Mouse (Mus musculus): ENCODE results near the gene Timp2. TPM values are rescaled to one million over a fixed set of nuclear protein-coding genes. Genes with fewer than 3 reads are reported as not detected.

Gene Timp2
- polyA plus RNA-seq, 1 experiment from 2014 or later = 30.9 TPM

- peaks cover 3% of the 10 kb centered on the region; the same call in 1 of the 2 replicates for H3K4me1 ChIP-seq (ENCODE audit: control insufficient read depth, insufficient read depth, low read length)
- no peak overlapping the region for H3K9ac ChIP-seq (ENCODE audit: low read depth, low read length)
- H3K27me3 ChIP-seq (replicated peaks; ENCODE audit: control insufficient read depth, insufficient read depth, low read length) = no peaks in the 10 kb centered on the region
- WGBS = 81% methylated on average over 11 of the region's 11 CpGs
- H3K4me2 ChIP-seq (ENCODE audit: low read depth, low read length) = no peak overlapping the region
- ATAC-seq = no peak
- H3K9me3 ChIP-seq (ENCODE audit: control insufficient read depth, low read length) = no peaks in the 10 kb centered on the region
- no peaks in the 10 kb centered on the region for H3K36me3 ChIP-seq (ENCODE audit: control insufficient read depth, insufficient read depth, low read length)
- no peak overlapping the region for H3K4me3 ChIP-seq (ENCODE audit: low read length)
- no peak overlapping the region for H3K27ac ChIP-seq (ENCODE audit: low read length)
Measured at GRCm38 (mm10) chr11:118332376-118332775, 23.2 kb downstream of the Timp2 start.

- Histone ChIP-seq H3K27ac (ENCODE audit: low read length) (no peak overlapping the region), H3K4me3 (ENCODE audit: low read length) (no peak overlapping the region), H3K27me3 (replicated peaks; ENCODE audit: control insufficient read depth, insufficient read depth, low read length) (no peaks in the 10 kb centered on the region), H3K9me3 (ENCODE audit: control insufficient read depth, low read length) (no peaks in the 10 kb centered on the region), H3K4me2 (ENCODE audit: low read depth, low read length) (no peak overlapping the region), H3K4me1 (ENCODE audit: control insufficient read depth, insufficient read depth, low read length) (peaks cover 6% of the 10 kb centered on the region; the same call in 1 of the 2 replicates), H3K9ac (ENCODE audit: low read depth, low read length) (no peak overlapping the region), H3K36me3 (ENCODE audit: control insufficient read depth, insufficient read depth, low read length) (no peaks in the 10 kb centered on the region)
- WGBS = 93% methylated on average over 16 of the region's 16 CpGs
- ATAC-seq = no peak
Measured at GRCm38 (mm10) chr11:118330777-118331176, 24.8 kb downstream of the Timp2 start.

GRCm38 (mm10) chr11:118330361-118330760 lies 25.2 kb downstream of the Timp2 start:
- H3K9ac ChIP-seq (ENCODE audit: low read depth, low read length) = no peak overlapping the region
- 94% methylated on average over 14 of the region's 14 CpGs for WGBS
- ATAC-seq = no peak
- peaks cover 6% of the 10 kb centered on the region; the same call in 1 of the 2 replicates for H3K4me1 ChIP-seq (ENCODE audit: control insufficient read depth, insufficient read depth, low read length)
- H3K4me2 ChIP-seq (ENCODE audit: low read depth, low read length) = no peak overlapping the region
- no peak overlapping the region for H3K4me3 ChIP-seq (ENCODE audit: low read length)
- H3K27ac ChIP-seq (ENCODE audit: low read length) = no peak overlapping the region
- no peaks in the 10 kb centered on the region for H3K27me3 ChIP-seq (replicated peaks; ENCODE audit: control insufficient read depth, insufficient read depth, low read length)
- H3K9me3 ChIP-seq (ENCODE audit: control insufficient read depth, low read length) = no peaks in the 10 kb centered on the region
- no peaks in the 10 kb centered on the region for H3K36me3 ChIP-seq (ENCODE audit: control insufficient read depth, insufficient read depth, low read length)

- H3K36me3 ChIP-seq (ENCODE audit: control insufficient read depth, insufficient read depth, low read length) = no peaks in the 10 kb centered on the region
- ATAC-seq = no peak
- no peak overlapping the region for H3K9ac ChIP-seq (ENCODE audit: low read depth, low read length)
- no peak overlapping the region for H3K27ac ChIP-seq (ENCODE audit: low read length)
- no peaks in the 10 kb centered on the region for H3K27me3 ChIP-seq (replicated peaks; ENCODE audit: control insufficient read depth, insufficient read depth, low read length)
- H3K4me2 ChIP-seq (ENCODE audit: low read depth, low read length) = no peak overlapping the region
- no peaks in the 10 kb centered on the region for H3K9me3 ChIP-seq (ENCODE audit: control insufficient read depth, low read length)
- H3K4me1 ChIP-seq (ENCODE audit: control insufficient read depth, insufficient read depth, low read length) = peaks cover 6% of the 10 kb centered on the region; the same call in 1 of the 2 replicates
- H3K4me3 ChIP-seq (ENCODE audit: low read length) = no peak overlapping the region
- whole genome bisulfite sequencing = 93% methylated on average over 5 of the region's 5 CpGs
Measured at GRCm38 (mm10) chr11:118328947-118329346, 26.6 kb downstream of the Timp2 start.

- Histone ChIP-seq H3K4me1 (ENCODE audit: control insufficient read depth, insufficient read depth, low read length) (peaks cover 6% of the 10 kb centered on the region; the same call in 1 of the 2 replicates), H3K9ac (ENCODE audit: low read depth, low read length) (no peak overlapping the region), H3K4me2 (ENCODE audit: low read depth, low read length) (no peak overlapping the region), H3K27ac (ENCODE audit: low read length) (no peak overlapping the region), H3K27me3 (replicated peaks; ENCODE audit: control insufficient read depth, insufficient read depth, low read length) (no peaks in the 10 kb centered on the region), H3K36me3 (ENCODE audit: control insufficient read depth, insufficient read depth, low read length) (no peaks in the 10 kb centered on the region), H3K9me3 (ENCODE audit: control insufficient read depth, low read length) (no peaks in the 10 kb centered on the region), H3K4me3 (ENCODE audit: low read length) (no peak overlapping the region)
- 94% methylated on average over 6 of the region's 6 CpGs for WGBS
- ATAC-seq = no peak
Measured at GRCm38 (mm10) chr11:118328511-118328910, 27.0 kb downstream of the Timp2 start.

GRCm38 (mm10) chr11:118326991-118327971 lies 28.3 kb downstream of the Timp2 start:
- H3K27ac ChIP-seq (ENCODE audit: low read length) = peak overlapping the region; percentile 57
- H3K4me3 ChIP-seq (ENCODE audit: low read length) = no peak overlapping the region
- peaks cover 6% of the 10 kb centered on the region; the same call in 1 of the 2 replicates for H3K4me1 ChIP-seq (ENCODE audit: control insufficient read depth, insufficient read depth, low read length)
- WGBS = 67% methylated on average over 24 of the region's 24 CpGs
- H3K4me2 ChIP-seq (ENCODE audit: low read depth, low read length) = no peak overlapping the region
- no peaks in the 10 kb centered on the region for H3K27me3 ChIP-seq (replicated peaks; ENCODE audit: control insufficient read depth, insufficient read depth, low read length)
- ATAC-seq = peak; percentile 64
- H3K9me3 ChIP-seq (ENCODE audit: control insufficient read depth, low read length) = no peaks in the 10 kb centered on the region
- no peaks in the 10 kb centered on the region for H3K36me3 ChIP-seq (ENCODE audit: control insufficient read depth, insufficient read depth, low read length)
- H3K9ac ChIP-seq (ENCODE audit: low read depth, low read length) = no peak overlapping the region

GRCm38 (mm10) chr11:118326491-118326890 lies 29.0 kb downstream of the Timp2 start:
- H3K4me1 ChIP-seq (ENCODE audit: control insufficient read depth, insufficient read depth, low read length) = peaks cover 6% of the 10 kb centered on the region; the same call in 1 of the 2 replicates
- no peaks in the 10 kb centered on the region for H3K36me3 ChIP-seq (ENCODE audit: control insufficient read depth, insufficient read depth, low read length)
- no peaks in the 10 kb centered on the region for H3K9me3 ChIP-seq (ENCODE audit: control insufficient read depth, low read length)
- no peak for ATAC-seq
- 88% methylated on average over 4 of the region's 4 CpGs for WGBS
- H3K9ac ChIP-seq (ENCODE audit: low read depth, low read length) = no peak overlapping the region
- H3K4me2 ChIP-seq (ENCODE audit: low read depth, low read length) = no peak overlapping the region
- H3K27ac ChIP-seq (ENCODE audit: low read length) = no peak overlapping the region
- no peaks in the 10 kb centered on the region for H3K27me3 ChIP-seq (replicated peaks; ENCODE audit: control insufficient read depth, insufficient read depth, low read length)
- H3K4me3 ChIP-seq (ENCODE audit: low read length) = no peak overlapping the region

- Histone ChIP-seq H3K27ac (ENCODE audit: low read length) (no peak overlapping the region), H3K36me3 (ENCODE audit: control insufficient read depth, insufficient read depth, low read length) (no peaks in the 10 kb centered on the region), H3K9me3 (ENCODE audit: control insufficient read depth, low read length) (no peaks in the 10 kb centered on the region), H3K4me2 (ENCODE audit: low read depth, low read length) (no peak overlapping the region), H3K4me3 (ENCODE audit: low read length) (no peak overlapping the region), H3K9ac (ENCODE audit: low read depth, low read length) (no peak overlapping the region), H3K27me3 (replicated peaks; ENCODE audit: control insufficient read depth, insufficient read depth, low read length) (no peaks in the 10 kb centered on the region), H3K4me1 (ENCODE audit: control insufficient read depth, insufficient read depth, low read length) (peaks cover 6% of the 10 kb centered on the region; the same call in 1 of the 2 replicates)
- WGBS = 63% methylated on average over 5 of the region's 5 CpGs
- no peak for ATAC-seq
Measured at GRCm38 (mm10) chr11:118324541-118324940, 31.0 kb downstream of the Timp2 start.

- H3K4me1 ChIP-seq (ENCODE audit: control insufficient read depth, insufficient read depth, low read length) = peaks cover 6% of the 10 kb centered on the region; the same call in 1 of the 2 replicates
- no peak overlapping the region for H3K4me2 ChIP-seq (ENCODE audit: low read depth, low read length)
- no peaks in the 10 kb centered on the region for H3K27me3 ChIP-seq (replicated peaks; ENCODE audit: control insufficient read depth, insufficient read depth, low read length)
- no peak overlapping the region for H3K27ac ChIP-seq (ENCODE audit: low read length)
- ATAC-seq = no peak
- no peak overlapping the region for H3K4me3 ChIP-seq (ENCODE audit: low read length)
- no peaks in the 10 kb centered on the region for H3K9me3 ChIP-seq (ENCODE audit: control insufficient read depth, low read length)
- no peak overlapping the region for H3K9ac ChIP-seq (ENCODE audit: low read depth, low read length)
- H3K36me3 ChIP-seq (ENCODE audit: control insufficient read depth, insufficient read depth, low read length) = no peaks in the 10 kb centered on the region
- WGBS = 74% methylated on average over 5 of the region's 5 CpGs
Measured at GRCm38 (mm10) chr11:118323974-118324373, 31.6 kb downstream of the Timp2 start.
